Mouse (Mus musculus): ENCODE measurements around the gene Gm4881. TPM values are rescaled to one million over a fixed set of nuclear protein-coding genes. Genes with fewer than 3 reads are reported as not detected.
"Not testable (repeated sequence)": the region's sequence is repeated elsewhere in the genome, so short reads cannot be mapped to it uniquely, and the experiment has no call there.

The Gm4881 gene
- polyA plus RNA-seq, 1 experiment: not detected

- TF ChIP-seq CTCF (IDR thresholded peaks at IDR 0.05; ENCODE audit: extremely low read depth, insufficient read length, insufficient replicate concordance, low read depth, low read length) (no peak), POLR2A (IDR thresholded peaks at IDR 0.05; ENCODE audit: low read depth, low read length) (no peak)
- H3K4me1 ChIP-seq (ENCODE audit: control insufficient read depth, insufficient read depth, insufficient read length, low read length): peaks cover 3% of the 10 kb centered on the region; the same call in 1 of the 2 replicates
- H3K4me3 ChIP-seq (ENCODE audit: low read depth, low read length): peak overlapping the region; percentile 5; the same call in 1 of the 2 replicates
- no peak overlapping the region; the same call in 1 of the 2 replicates for H3K27ac ChIP-seq (ENCODE audit: insufficient read depth, low read depth, low read length)
- no peaks in the 10 kb centered on the region for H3K27me3 ChIP-seq (ENCODE audit: control insufficient read depth, insufficient read depth, low read length)
- no peaks in the 10 kb centered on the region for H3K36me3 ChIP-seq (ENCODE audit: control insufficient read depth, insufficient read depth, low read length)
- 61% methylated on average over 5 of the region's 5 CpGs for WGBS
Measured at GRCm38 (mm10) chr7:24897959-24898358, 46.3 kb downstream of the Gm4881 start.

- no peak within 1 kb of the TSS; the same call in 1 of the 2 replicates for H3K27ac ChIP-seq (ENCODE audit: insufficient read depth, low read depth, low read length)
- TF ChIP-seq POLR2A (IDR thresholded peaks at IDR 0.05; ENCODE audit: low read depth, low read length): no peak
- TF ChIP-seq CTCF (IDR thresholded peaks at IDR 0.05; ENCODE audit: extremely low read depth, insufficient read length, insufficient replicate concordance, low read depth, low read length): no peak
- peak within 1 kb of the TSS; percentile 45; the same call in 1 of the 2 replicates for H3K4me3 ChIP-seq (ENCODE audit: low read depth, low read length)
- no peaks in the 10 kb centered on the region for H3K36me3 ChIP-seq (ENCODE audit: control insufficient read depth, insufficient read depth, low read length)
- H3K4me1 ChIP-seq (ENCODE audit: control insufficient read depth, insufficient read depth, insufficient read length, low read length): no peaks in the 10 kb centered on the region; the same call in 1 of the 2 replicates
- WGBS: 71% methylated on average over 12 of the region's 12 CpGs
- H3K27me3 ChIP-seq (ENCODE audit: control insufficient read depth, insufficient read depth, low read length): no peaks in the 10 kb centered on the region
Measured at GRCm38 (mm10) chr7:24897224-24897623, 47.1 kb downstream of the Gm4881 start, which contains the start of gene Cd79a. Gene Cd79a (plus strand): TSS chr7:24897381.

GRCm38 (mm10) chr7:24896269-24896668, 48.0 kb downstream of the Gm4881 start:
- Histone ChIP-seq H3K27ac (ENCODE audit: insufficient read depth, low read depth, low read length) (no peak overlapping the region), H3K27me3 (ENCODE audit: control insufficient read depth, insufficient read depth, low read length) (no peaks in the 10 kb centered on the region), H3K4me1 (ENCODE audit: control insufficient read depth, insufficient read depth, insufficient read length, low read length) (no peaks in the 10 kb centered on the region), H3K36me3 (ENCODE audit: control insufficient read depth, insufficient read depth, low read length) (no peaks in the 10 kb centered on the region), H3K4me3 (ENCODE audit: low read depth, low read length) (no peak overlapping the region)
- 90% methylated on average over 8 of the region's 8 CpGs for WGBS
- TF ChIP-seq CTCF (IDR thresholded peaks at IDR 0.05; ENCODE audit: extremely low read depth, insufficient read length, insufficient replicate concordance, low read depth, low read length): no peak
- TF ChIP-seq POLR2A (IDR thresholded peaks at IDR 0.05; ENCODE audit: low read depth, low read length): no peak

GRCm38 (mm10) chr7:24895749-24896148, 48.5 kb downstream of the Gm4881 start:
- not testable (repeated sequence) for H3K27me3 ChIP-seq (ENCODE audit: control insufficient read depth, insufficient read depth, low read length); H3K27ac ChIP-seq (ENCODE audit: insufficient read depth, low read depth, low read length)

GRCm38 (mm10) chr7:24892125-24892583, 52.1 kb downstream of the Gm4881 start:
- no peaks in the 10 kb centered on the region for H3K27me3 ChIP-seq (ENCODE audit: control insufficient read depth, insufficient read depth, low read length)
- 48% methylated on average over 2 of the region's 2 CpGs for WGBS
- TF ChIP-seq CTCF (IDR thresholded peaks at IDR 0.05; ENCODE audit: extremely low read depth, insufficient read length, insufficient replicate concordance, low read depth, low read length) (no peak), POLR2A (IDR thresholded peaks at IDR 0.05; ENCODE audit: low read depth, low read length) (no peak)
- H3K4me1 ChIP-seq (ENCODE audit: control insufficient read depth, insufficient read depth, insufficient read length, low read length): no peaks in the 10 kb centered on the region
- H3K27ac ChIP-seq (ENCODE audit: insufficient read depth, low read depth, low read length): no peak overlapping the region
- H3K36me3 ChIP-seq (ENCODE audit: control insufficient read depth, insufficient read depth, low read length): peaks cover 27% of the 10 kb centered on the region
- no peak overlapping the region for H3K4me3 ChIP-seq (ENCODE audit: low read depth, low read length)

More at GRCm38 (mm10) chr7:24895749-24896148, 48.5 kb downstream of the Gm4881 start:
- WGBS: 81% methylated on average over 2 of the region's 2 CpGs
- H3K4me1 ChIP-seq (ENCODE audit: control insufficient read depth, insufficient read depth, insufficient read length, low read length); H3K36me3 ChIP-seq (ENCODE audit: control insufficient read depth, insufficient read depth, low read length); H3K4me3 ChIP-seq (ENCODE audit: low read depth, low read length): not testable (repeated sequence)

- no peak overlapping the region for H3K4me3 ChIP-seq (ENCODE audit: low read depth, low read length)
- no peaks in the 10 kb centered on the region for H3K27me3 ChIP-seq (ENCODE audit: control insufficient read depth, insufficient read depth, low read length)
- TF ChIP-seq POLR2A (IDR thresholded peaks at IDR 0.05; ENCODE audit: low read depth, low read length): no peak
- TF ChIP-seq CTCF (IDR thresholded peaks at IDR 0.05; ENCODE audit: extremely low read depth, insufficient read length, insufficient replicate concordance, low read depth, low read length): no peak
- H3K4me1 ChIP-seq (ENCODE audit: control insufficient read depth, insufficient read depth, insufficient read length, low read length): no peaks in the 10 kb centered on the region
- H3K36me3 ChIP-seq (ENCODE audit: control insufficient read depth, insufficient read depth, low read length): peaks cover 34% of the 10 kb centered on the region
- H3K27ac ChIP-seq (ENCODE audit: insufficient read depth, low read depth, low read length): no peak overlapping the region
- 70% methylated on average over 3 of the region's 3 CpGs for WGBS
Measured at GRCm38 (mm10) chr7:24891241-24892124, 52.8 kb downstream of the Gm4881 start.

All from small intestine, adult 2 months (tissue).